Mouse (Mus musculus) forelimb bud, embryonic 11.5 days (tissue): ENCODE data around the gene Magi1.
"Not testable (repeated sequence)": the region's sequence is repeated elsewhere in the genome, so short reads cannot be mapped to it uniquely, and the experiment has no call there.

ENCODE experiments used
- DNase-seq: peaks from one replicate; pipeline ENCODE4 v3.0.0-alpha.2; 2012; ENCODE audit warnings: low read depth, low spot score

The Magi1 gene

GRCm38 (mm10) chr6:94064832-94065231, 218.9 kb downstream of the Magi1 start:
- no peak for DNase-seq

GRCm38 (mm10) chr6:94063542-94063941, 220.2 kb downstream of the Magi1 start:
- no peak for DNase-seq

- DNase-seq: peak; percentile 58
Measured at GRCm38 (mm10) chr6:94061424-94061980, 222.2 kb downstream of the Magi1 start.

GRCm38 (mm10) chr6:94060621-94061213, 223.0 kb downstream of the Magi1 start:
- DNase-seq: no peak

DNA sequence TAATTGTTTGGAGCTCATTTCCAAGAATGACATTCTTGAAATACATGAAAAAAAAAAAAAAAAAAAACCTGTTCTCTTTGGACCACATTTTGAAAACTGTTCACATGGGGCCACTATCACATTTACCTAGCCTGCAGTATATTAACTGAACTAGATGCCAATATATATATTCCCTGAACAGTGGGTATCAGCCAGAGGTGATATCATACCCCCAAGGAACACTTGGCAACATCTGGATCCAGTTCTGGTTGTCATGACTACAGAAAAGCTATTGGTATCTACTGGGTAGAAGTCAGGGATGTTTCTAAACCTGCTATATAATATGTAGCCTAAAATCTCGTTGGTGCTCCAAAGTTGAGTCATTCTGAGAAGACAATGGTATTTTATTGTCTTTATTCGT, 224.6 kb downstream of the Magi1 start:
- DNase-seq: peak; percentile 53

GRCm38 (mm10) chr6:94053920-94054319, 229.8 kb downstream of the Magi1 start:
- DNase-seq: no peak

DNA sequence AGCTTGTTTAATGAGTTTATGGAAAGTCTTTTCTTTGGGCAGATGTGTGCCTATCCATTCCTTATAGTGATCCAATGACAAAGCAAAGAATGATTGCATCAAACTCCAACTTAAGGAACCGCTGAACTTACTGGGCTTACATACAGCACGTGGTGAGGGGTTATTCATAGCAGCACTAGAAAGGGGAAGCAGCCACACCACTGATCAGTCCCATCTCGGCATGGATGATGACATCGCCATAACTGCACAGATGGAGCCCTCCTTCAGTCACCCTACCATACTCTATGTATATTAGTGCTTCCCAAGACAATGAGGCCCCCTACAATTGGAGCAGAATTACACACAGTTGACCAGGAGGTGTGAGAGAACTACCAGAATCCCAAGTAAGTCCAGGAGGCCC, 238.5 kb downstream of the Magi1 start:
- no peak for DNase-seq

GRCm38 (mm10) chr6:94043461-94043860, 240.3 kb downstream of the Magi1 start:
- DNase-seq: no peak

DNA sequence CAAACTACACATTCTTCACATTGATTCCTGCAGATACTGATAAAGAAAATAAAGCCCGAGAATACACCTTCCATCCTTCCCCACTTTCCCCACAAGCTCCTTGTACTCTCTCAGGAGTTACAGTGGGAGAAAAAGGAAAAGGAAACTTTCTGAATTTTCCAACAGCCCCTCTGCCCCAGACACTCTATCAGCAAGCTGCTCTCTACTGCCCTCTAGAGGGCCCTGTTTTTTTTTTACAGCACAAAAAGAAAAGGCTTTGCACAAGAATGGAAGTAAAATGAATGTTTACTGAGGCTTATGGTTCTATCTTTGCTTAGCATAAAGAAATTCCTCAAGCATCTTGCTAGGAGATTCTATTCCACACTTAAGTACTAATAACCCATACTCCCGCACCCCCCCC, 243.6 kb downstream of the Magi1 start:
- DNase-seq: peak; percentile 65

- no peak for DNase-seq
Measured at GRCm38 (mm10) chr6:94038897-94039296, 244.8 kb downstream of the Magi1 start.

DNA sequence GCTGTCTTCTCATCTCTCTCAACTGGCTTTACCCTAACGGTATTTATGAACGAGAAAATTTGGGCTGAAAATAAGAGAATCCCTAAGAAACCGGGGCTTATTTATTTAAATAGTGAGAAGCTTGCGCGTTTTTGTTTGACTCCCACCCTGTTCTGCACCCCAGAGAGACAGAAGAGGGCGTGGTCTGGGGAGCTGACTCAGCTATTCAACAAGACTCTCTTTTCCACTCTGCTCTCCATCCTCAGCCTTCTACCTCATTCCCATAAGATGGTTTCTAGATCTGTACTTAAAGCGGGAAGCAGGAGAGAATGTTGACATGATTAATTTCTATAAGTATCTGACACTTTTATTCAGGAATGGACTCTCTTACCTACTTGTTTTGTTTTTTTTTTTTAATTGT, 247.2 kb downstream of the Magi1 start:
- no peak for DNase-seq

DNA sequence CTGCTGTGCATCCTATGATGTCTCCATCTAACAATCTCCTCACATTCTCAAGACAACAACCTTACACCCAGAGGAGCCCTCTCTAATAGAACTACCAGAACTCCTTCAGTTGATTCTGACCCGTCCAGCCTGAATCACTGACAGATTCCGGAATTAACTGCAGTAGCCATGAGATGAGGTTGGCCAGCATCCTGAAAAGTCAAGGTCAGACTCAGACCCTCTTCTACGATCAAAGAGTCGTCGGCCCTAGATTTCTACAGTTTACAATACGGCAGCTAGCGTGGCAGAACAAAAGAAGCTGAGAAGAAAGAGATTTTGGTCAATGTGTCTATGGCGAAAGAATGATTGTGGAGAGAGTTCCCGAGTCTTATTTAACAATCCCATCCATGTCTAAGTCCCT, 257.4 kb downstream of the Magi1 start:
- no peak for DNase-seq

- no peak for DNase-seq
Measured at GRCm38 (mm10) chr6:94022437-94022836, 261.3 kb downstream of the Magi1 start.

DNA sequence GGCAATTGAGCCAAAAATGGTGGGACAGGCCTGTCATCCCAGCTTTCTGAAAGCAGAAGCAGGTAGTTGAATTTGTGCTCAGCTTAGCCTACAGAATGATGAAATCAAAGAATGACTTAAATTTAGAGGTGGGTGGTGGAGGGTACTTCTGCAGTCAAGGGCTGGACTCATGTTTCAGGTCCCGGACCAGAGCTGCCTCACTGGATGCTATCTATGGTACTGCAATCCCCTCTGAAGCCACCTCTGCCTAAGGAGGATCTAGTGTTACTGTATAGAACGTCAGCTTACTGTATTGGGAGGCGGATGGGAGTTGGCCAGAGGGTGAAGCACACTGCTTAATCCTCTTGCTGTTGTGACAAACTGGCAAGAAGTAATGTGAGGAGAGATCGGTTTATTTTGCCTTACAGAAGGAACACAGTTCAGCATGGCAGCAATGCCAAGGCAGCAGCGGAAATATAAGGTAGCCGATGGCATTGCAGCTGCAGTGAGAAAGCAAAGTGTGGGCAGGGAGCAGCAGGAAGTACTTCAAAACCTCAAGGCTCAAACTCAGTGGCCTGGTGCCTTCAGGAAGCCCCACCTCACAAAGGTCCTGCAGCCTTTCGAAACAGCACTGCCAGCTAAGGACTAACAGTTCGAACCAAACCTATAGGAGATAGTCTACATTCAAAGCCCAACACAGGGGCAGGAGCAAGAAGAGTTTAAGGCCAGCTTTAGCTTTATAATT, 262.3 kb downstream of the Magi1 start:
- DNase-seq: no peak

- DNase-seq: no peak
Measured at GRCm38 (mm10) chr6:94020566-94020965, 263.2 kb downstream of the Magi1 start.

- no peak for DNase-seq
Measured at GRCm38 (mm10) chr6:94019935-94020334, 263.8 kb downstream of the Magi1 start.

DNA sequence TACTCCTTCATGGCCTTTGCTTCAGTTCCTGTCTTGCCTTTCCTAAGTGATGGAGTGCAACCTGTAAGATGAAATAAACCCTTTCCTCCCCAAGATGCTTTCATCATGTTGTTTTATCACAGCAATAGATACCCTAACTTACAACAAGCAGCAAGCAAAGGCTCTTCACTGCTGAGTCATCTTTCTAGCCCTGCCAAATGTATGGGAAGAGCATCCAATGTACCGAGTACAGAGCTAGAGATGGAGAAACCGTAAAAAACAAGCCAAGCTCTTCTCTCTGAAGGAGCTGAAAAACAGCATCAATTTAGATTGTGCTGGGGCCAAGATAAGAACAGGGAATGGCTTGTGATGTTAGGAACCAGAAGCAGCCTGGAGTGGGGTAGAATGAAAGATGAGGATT, 270.0 kb downstream of the Magi1 start:
- DNase-seq: no peak

DNA sequence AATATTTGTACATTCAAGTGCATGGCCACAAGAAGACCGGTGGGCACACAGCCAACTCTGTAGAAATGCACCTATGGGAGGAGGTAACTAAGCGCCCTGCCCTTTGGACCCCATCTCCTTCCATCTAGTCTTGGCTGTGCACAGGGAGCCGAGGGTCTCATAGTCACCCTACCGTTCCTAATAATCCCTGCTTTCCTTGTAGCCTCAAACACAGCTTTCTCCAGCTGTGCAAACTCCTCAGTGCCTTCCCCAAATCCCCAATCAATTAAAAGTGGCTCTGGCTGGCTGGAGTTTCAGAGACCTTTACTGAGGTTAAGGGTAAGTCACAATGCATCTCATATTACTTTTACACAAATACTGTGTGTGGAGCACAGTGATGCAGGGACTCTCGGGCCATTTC, 271.8 kb downstream of the Magi1 start:
- peak; percentile 60 for DNase-seq

- DNase-seq: no peak
Measured at GRCm38 (mm10) chr6:94011521-94011920, 272.2 kb downstream of the Magi1 start.

- no peak for DNase-seq
Measured at GRCm38 (mm10) chr6:94008577-94008976, 275.1 kb downstream of the Magi1 start.

GRCm38 (mm10) chr6:94003586-94003985, 280.1 kb downstream of the Magi1 start:
- not testable (repeated sequence) for DNase-seq

DNA sequence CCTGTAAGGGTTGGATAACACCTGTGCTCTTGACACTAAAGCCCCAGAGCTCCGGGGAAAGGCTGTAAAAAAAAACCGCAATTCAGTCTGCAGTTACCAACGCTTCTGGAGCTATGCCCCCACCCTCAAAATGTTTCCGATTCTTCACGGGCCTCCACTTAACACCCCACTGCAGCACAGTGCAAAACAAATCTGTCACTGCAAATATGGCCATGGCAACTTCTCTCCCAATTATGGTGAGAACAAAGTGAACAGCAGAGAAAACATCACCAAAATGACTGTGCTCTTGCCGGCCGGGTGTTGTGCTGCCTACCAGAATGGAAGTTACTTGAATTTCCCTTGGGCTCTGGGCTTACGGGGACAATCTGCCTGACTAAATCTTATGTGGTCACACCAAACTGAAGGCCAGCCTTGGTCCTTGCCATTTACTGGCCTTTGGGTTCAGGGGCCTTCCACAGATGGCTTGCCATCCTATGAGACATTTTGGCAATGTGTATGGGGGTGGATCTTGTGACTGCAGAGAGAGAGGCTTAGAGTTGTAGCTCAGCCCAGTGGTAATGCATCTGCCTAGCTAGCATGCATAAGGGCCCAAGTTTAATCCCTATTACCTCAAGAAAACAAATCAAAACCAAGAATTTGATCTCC, 286.8 kb downstream of the Magi1 start:
- no peak for DNase-seq

DNA sequence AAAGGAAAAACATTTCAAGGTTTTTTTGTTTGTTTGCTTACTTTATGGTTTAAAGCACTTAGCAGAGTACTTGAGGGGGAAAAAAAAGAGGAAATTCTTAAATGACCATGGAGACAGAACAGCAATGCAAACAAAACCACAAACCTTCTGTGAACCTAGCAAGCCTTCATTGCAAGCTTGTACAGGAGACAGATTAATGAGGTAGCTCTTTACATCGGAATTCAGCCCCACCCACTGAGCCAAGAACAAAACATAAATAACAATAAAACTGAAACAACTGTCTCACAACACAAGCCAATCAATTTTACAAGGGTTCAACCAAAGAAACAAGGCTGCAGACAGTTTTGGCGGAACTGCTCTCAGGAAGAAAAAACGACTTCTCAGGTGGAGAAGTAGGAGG, 296.2 kb downstream of the Magi1 start:
- peak; percentile 33 for DNase-seq
